Comparison of ENCODE assay signal across 20 mouse cellular contexts in genomic region chr13:107992573-107992972, GRCm38 (mm10). TPM values are rescaled to one million over a fixed set of nuclear protein-coding genes. Genes with fewer than 3 reads are reported as not detected.
DNase-seq lines count a peak whose midpoint lies in the region; ATAC-seq and TF ChIP-seq lines count a peak whose summit lies in the region.
"Had no signal": no experiment of that assay in that cellular context is flagged by ENCODE, and none has a peak within 500 bp of the region (broad histone marks: within the 10 kb centered on the region; RNA-seq: fewer than 3 reads in every experiment).

No protein-coding gene starts in this region.

- no peaks in the 10 kb centered on the region for H3K36me3 ChIP-seq in heart, embryonic 10.5 days
- H3K36me3 ChIP-seq in kidney, embryonic 15.5 days: no peaks in the 10 kb centered on the region
- no peaks in the 10 kb centered on the region for H3K36me3 ChIP-seq in lung, embryonic 15.5 days
- H3K36me3 ChIP-seq in lung, postnatal 0 days (ENCODE audit: insufficient read depth, low read length): no peaks in the 10 kb centered on the region
- no peaks in the 10 kb centered on the region for H3K36me3 ChIP-seq in stomach, postnatal 0 days (ENCODE audit: control insufficient read depth, insufficient read depth, low read length)
- H3K36me3 ChIP-seq: embryonic facial prominence, embryonic 12.5 days; forebrain, embryonic 12.5 days; hindbrain, embryonic 12.5 days had no signal

- H3K4me1 ChIP-seq in heart, embryonic 10.5 days: no peaks in the 10 kb centered on the region
- 0 out of 2 replicates have a peak, but pooled peaks cover 6% of the 10 kb centered on the region for H3K4me1 ChIP-seq in kidney, embryonic 15.5 days
- no peaks in the 10 kb centered on the region; the same call in 1 of the 2 replicates for H3K4me1 ChIP-seq in lung, embryonic 15.5 days
- H3K4me1 ChIP-seq in lung, postnatal 0 days (ENCODE audit: insufficient read depth, low read depth, low read length): no peaks in the 10 kb centered on the region
- H3K4me1 ChIP-seq in stomach, postnatal 0 days (replicated peaks; ENCODE audit: control insufficient read depth, insufficient read depth): no peaks in the 10 kb centered on the region
- H3K4me1 ChIP-seq: embryonic facial prominence, embryonic 12.5 days; hindbrain, embryonic 12.5 days had no signal

- peak; percentile 64 for DNase-seq in heart, adult 11 months
- no peak for DNase-seq in heart, embryonic 10.5 days (ENCODE audit: low spot score)
- no peak for DNase-seq in kidney, postnatal 36 days
- DNase-seq in lung, postnatal 0 days (ENCODE audit: low spot score): no peak
- no peak for DNase-seq in stomach, postnatal 0 days (ENCODE audit: low spot score)
- no peak for DNase-seq in gastrocnemius, postnatal 4 days (ENCODE audit: low spot score in 2 of 2)
- DNase-seq: adrenal gland, postnatal 10 days; cerebellum, adult 11 months; cerebellum, adult 8-10 months; cerebellum, postnatal 14 days; embryo, embryonic 11 days; forebrain, postnatal 0 days; gastrocnemius, postnatal 14 days; heart, postnatal 4 days had no signal

- 0 out of 2 replicates have a peak, but pooled peaks have one; percentile 54 for ATAC-seq in kidney, embryonic 15.5 days (replicated peaks; ENCODE audit: low FRiP score)
- ATAC-seq in lung, embryonic 15.5 days (ENCODE audit: borderline replicate concordance, extremely low read depth, low FRiP score, low TSS enrichment): peak; percentile 49; the same call in 1 of the 2 replicates
- no peak for ATAC-seq in lung, postnatal 0 days
- ATAC-seq in stomach, postnatal 0 days (ENCODE audit: low FRiP score, low TSS enrichment): 0 out of 2 replicates have a peak, but pooled peaks have one; percentile 21
- ATAC-seq: forebrain, postnatal 0 days; hindbrain, embryonic 16.5 days had no signal

- no peaks in the 10 kb centered on the region for H3K9me3 ChIP-seq in heart, embryonic 10.5 days
- no peaks in the 10 kb centered on the region for H3K9me3 ChIP-seq in kidney, embryonic 15.5 days (replicated peaks)
- H3K9me3 ChIP-seq in lung, embryonic 15.5 days: no peaks in the 10 kb centered on the region
- H3K9me3 ChIP-seq in lung, postnatal 0 days (ENCODE audit: low read length): no peaks in the 10 kb centered on the region
- no peaks in the 10 kb centered on the region for H3K9me3 ChIP-seq in stomach, postnatal 0 days (ENCODE audit: control insufficient read depth, low read length)
- H3K9me3 ChIP-seq: embryonic facial prominence, embryonic 12.5 days; forebrain, embryonic 12.5 days; hindbrain, embryonic 12.5 days had no signal

- H3K9ac ChIP-seq in kidney, embryonic 15.5 days: no peak overlapping the region
- no peak overlapping the region for H3K9ac ChIP-seq in lung, embryonic 15.5 days
- no peak overlapping the region for H3K9ac ChIP-seq in lung, postnatal 0 days (replicated peaks; ENCODE audit: low read depth)
- no peak overlapping the region for H3K9ac ChIP-seq in stomach, postnatal 0 days (ENCODE audit: low read length)
- H3K9ac ChIP-seq: embryonic facial prominence, embryonic 12.5 days; forebrain, embryonic 12.5 days; forebrain, postnatal 0 days; hindbrain, embryonic 12.5 days had no signal

- 65% methylated on average over 1 of the region's 1 CpGs for WGBS in heart, embryonic 10.5 days
- 69% methylated on average over 1 of the region's 1 CpGs for WGBS in kidney, embryonic 15.5 days
- WGBS in lung, embryonic 15.5 days: 46% methylated on average over 1 of the region's 1 CpGs
- 50% methylated on average over 1 of the region's 1 CpGs for WGBS in lung, postnatal 0 days
- 71% methylated on average over 1 of the region's 1 CpGs for WGBS in stomach, postnatal 0 days

- TF ChIP-seq CTCF in lung, postnatal 0 days (IDR thresholded peaks at IDR 0.05): no peak
- TF ChIP-seq CTCF in stomach, postnatal 0 days (IDR thresholded peaks at IDR 0.05; ENCODE audit: low read depth): no peak

- no peaks in the 10 kb centered on the region for H3K27me3 ChIP-seq in heart, embryonic 10.5 days (ENCODE audit: insufficient read depth, poor library complexity, severe bottlenecking)
- no peaks in the 10 kb centered on the region for H3K27me3 ChIP-seq in kidney, embryonic 15.5 days
- no peaks in the 10 kb centered on the region for H3K27me3 ChIP-seq in lung, embryonic 15.5 days
- no peaks in the 10 kb centered on the region for H3K27me3 ChIP-seq in lung, postnatal 0 days (replicated peaks; ENCODE audit: insufficient read depth, low read length)
- H3K27me3 ChIP-seq in stomach, postnatal 0 days (ENCODE audit: control insufficient read depth, insufficient read depth, low read length): no peaks in the 10 kb centered on the region
- H3K27me3 ChIP-seq: embryonic facial prominence, embryonic 12.5 days; forebrain, embryonic 12.5 days; hindbrain, embryonic 12.5 days had no signal

- no peak overlapping the region for H3K4me3 ChIP-seq in heart, embryonic 10.5 days
- H3K4me3 ChIP-seq in kidney, embryonic 15.5 days (replicated peaks): no peak overlapping the region
- H3K4me3 ChIP-seq in lung, embryonic 15.5 days: no peak overlapping the region
- H3K4me3 ChIP-seq in lung, postnatal 0 days (ENCODE audit: low read depth, low read length): no peak overlapping the region
- H3K4me3 ChIP-seq in stomach, postnatal 0 days (ENCODE audit: low read depth, low read length): no peak overlapping the region
- H3K4me3 ChIP-seq: embryonic facial prominence, embryonic 12.5 days; forebrain, embryonic 12.5 days; hindbrain, embryonic 12.5 days had no signal

- no peak overlapping the region for H3K27ac ChIP-seq in heart, embryonic 10.5 days
- H3K27ac ChIP-seq in kidney, embryonic 15.5 days: no peak overlapping the region
- no peak overlapping the region for H3K27ac ChIP-seq in lung, embryonic 15.5 days
- no peak overlapping the region for H3K27ac ChIP-seq in lung, postnatal 0 days (ENCODE audit: low read length)
- no peak overlapping the region for H3K27ac ChIP-seq in stomach, postnatal 0 days (replicated peaks)
- H3K27ac ChIP-seq: embryonic facial prominence, embryonic 12.5 days; forebrain, embryonic 12.5 days; hindbrain, embryonic 12.5 days had no signal

- H3K4me2 ChIP-seq in kidney, embryonic 15.5 days: no peak overlapping the region
- H3K4me2 ChIP-seq in lung, embryonic 15.5 days: no peak overlapping the region
- no peak overlapping the region for H3K4me2 ChIP-seq in lung, postnatal 0 days (replicated peaks; ENCODE audit: low read depth, low read length)
- no peak overlapping the region for H3K4me2 ChIP-seq in stomach, postnatal 0 days (replicated peaks; ENCODE audit: low read depth)
- H3K4me2 ChIP-seq: embryonic facial prominence, embryonic 12.5 days; forebrain, embryonic 12.5 days; hindbrain, embryonic 12.5 days had no signal

- TF ChIP-seq EP300 in lung, postnatal 0 days (IDR thresholded peaks at IDR 0.05): no peak
- TF ChIP-seq EP300 in stomach, postnatal 0 days (optimal IDR thresholded peaks at IDR 0.05): no peak

RNA-seq across cellular contexts. Expression of gene Smim15, which starts 51.7 kb away (rescaled TPM):
- 28.4 and 39.1 TPM in 2 replicates for polyA plus RNA-seq in heart, embryonic 10.5 days (2016; fragmentation: Nextera tagmentation; extraction: Ambion mirVana)
- 76.2 and 79.8 TPM in 2 replicates for polyA plus RNA-seq in kidney, embryonic 15.5 days (2015; fragmentation: Nextera tagmentation; extraction: Ambion mirVana)
- polyA plus RNA-seq in lung, embryonic 15.5 days (2015; fragmentation: Nextera tagmentation; extraction: Ambion mirVana): 68.8 and 69.7 TPM in 2 replicates
- 65.7 and 68.2 TPM in 2 replicates for polyA plus RNA-seq in lung, postnatal 0 days (2015; fragmentation: Nextera tagmentation; extraction: Ambion mirVana)
- polyA plus RNA-seq in stomach, postnatal 0 days (2015; fragmentation: Nextera tagmentation; extraction: Ambion mirVana): 46.5 and 49.2 TPM in 2 replicates
- total RNA-seq in gastrocnemius, postnatal 4 days (2021): 10 to 100 TPM; 27.6 to 28.5 TPM
